ENCODE assay signal across 7 mouse cellular contexts in genomic region chr4:141545743-141546333, GRCm38 (mm10). TPM values are rescaled to one million over a fixed set of nuclear protein-coding genes. Genes with fewer than 3 reads are reported as not detected.
DNase-seq lines count a peak whose midpoint lies in the region; ATAC-seq and TF ChIP-seq lines count a peak whose summit lies in the region.

No protein-coding gene starts in this region.

- TF ChIP-seq POLR2A in kidney, adult 2 months (IDR thresholded peaks at IDR 0.05; ENCODE audit: low read depth, low read length), result peak; percentile 90
- TF ChIP-seq POLR2A in spleen, adult 2 months (IDR thresholded peaks at IDR 0.05; ENCODE audit: low read depth, low read length), result peak; percentile 88

- no peaks in the 10 kb centered on the region for H3K9me3 ChIP-seq in embryonic facial prominence, embryonic 11.5 days (replicated peaks; ENCODE audit: control insufficient read depth, low read length)
- H3K9me3 ChIP-seq in limb, embryonic 12.5 days, result no peaks in the 10 kb centered on the region
- no peaks in the 10 kb centered on the region for H3K9me3 ChIP-seq in midbrain, embryonic 15.5 days

- H3K4me2 ChIP-seq in embryonic facial prominence, embryonic 11.5 days (ENCODE audit: low read depth, low read length), result peak overlapping the region; percentile 83
- peak overlapping the region; percentile 98 for H3K4me2 ChIP-seq in limb, embryonic 12.5 days
- peak overlapping the region; percentile 99 for H3K4me2 ChIP-seq in midbrain, embryonic 15.5 days

- DNase-seq in adrenal gland, postnatal 14 days, result peak; percentile 100
- peak; percentile 99 for DNase-seq in embryonic facial prominence, embryonic 11.5 days (ENCODE audit: low spot score)
- peak; percentile 99 for DNase-seq in heart, adult 18-20 months
- DNase-seq in kidney, adult 2 months, result peak; percentile 100
- DNase-seq in spleen, adult 2 months (ENCODE audit: low read depth in 1 of 2, low spot score in 2 of 2), result peak; percentile 98 to 99

- no peaks in the 10 kb centered on the region for H3K36me3 ChIP-seq in embryonic facial prominence, embryonic 11.5 days (replicated peaks; ENCODE audit: control insufficient read depth, insufficient read depth, low read depth, low read length)
- no peaks in the 10 kb centered on the region for H3K36me3 ChIP-seq in kidney, adult 2 months (ENCODE audit: control insufficient read depth, insufficient read depth, low read length)
- H3K36me3 ChIP-seq in limb, embryonic 12.5 days, result no peaks in the 10 kb centered on the region
- no peaks in the 10 kb centered on the region for H3K36me3 ChIP-seq in midbrain, embryonic 15.5 days (replicated peaks)
- H3K36me3 ChIP-seq in spleen, adult 2 months (ENCODE audit: control insufficient read depth, insufficient read depth, low read length), result no peaks in the 10 kb centered on the region

- TF ChIP-seq CTCF in kidney, adult 2 months (conservative IDR thresholded peaks at IDR 0.05; ENCODE audit: insufficient read depth, insufficient read length, low read depth, low read length), result no peak
- no peak for TF ChIP-seq CTCF in spleen, adult 2 months (IDR thresholded peaks at IDR 0.05; ENCODE audit: extremely low read depth, insufficient read depth, insufficient read length, insufficient replicate concordance)

- peak overlapping the region; percentile 75 for H3K4me3 ChIP-seq in embryonic facial prominence, embryonic 11.5 days (ENCODE audit: low read depth, low read length)
- H3K4me3 ChIP-seq in kidney, adult 2 months (ENCODE audit: insufficient read depth, low read depth, low read length), result peak overlapping the region; percentile 97
- peak overlapping the region; percentile 71 for H3K4me3 ChIP-seq in limb, embryonic 12.5 days (replicated peaks)
- H3K4me3 ChIP-seq in midbrain, embryonic 15.5 days, result peak overlapping the region; percentile 70
- peak overlapping the region; percentile 96 for H3K4me3 ChIP-seq in spleen, adult 2 months (ENCODE audit: extremely low read depth, insufficient read depth, insufficient read length)

- H3K9ac ChIP-seq in embryonic facial prominence, embryonic 11.5 days (replicated peaks; ENCODE audit: low read length), result peak overlapping the region; percentile 98
- peak overlapping the region; percentile 95 for H3K9ac ChIP-seq in limb, embryonic 12.5 days (replicated peaks)
- peak overlapping the region; percentile 92 for H3K9ac ChIP-seq in midbrain, embryonic 15.5 days

- H3K27me3 ChIP-seq in embryonic facial prominence, embryonic 11.5 days (ENCODE audit: control insufficient read depth, insufficient read depth, low read length), result no peaks in the 10 kb centered on the region
- no peaks in the 10 kb centered on the region for H3K27me3 ChIP-seq in kidney, adult 2 months (replicated peaks; ENCODE audit: control insufficient read depth, insufficient read depth, low read length)
- H3K27me3 ChIP-seq in limb, embryonic 12.5 days, result no peaks in the 10 kb centered on the region
- no peaks in the 10 kb centered on the region for H3K27me3 ChIP-seq in midbrain, embryonic 15.5 days (replicated peaks)
- H3K27me3 ChIP-seq in spleen, adult 2 months (ENCODE audit: control insufficient read depth, insufficient read depth, low read length), result no peaks in the 10 kb centered on the region

- H3K27ac ChIP-seq in embryonic facial prominence, embryonic 11.5 days (replicated peaks; ENCODE audit: low read depth, low read length), result peak overlapping the region; percentile 99
- peak overlapping the region; percentile 100 for H3K27ac ChIP-seq in kidney, adult 2 months (ENCODE audit: insufficient read depth, low read depth, low read length)
- peak overlapping the region; percentile 100 for H3K27ac ChIP-seq in limb, embryonic 12.5 days
- H3K27ac ChIP-seq in midbrain, embryonic 15.5 days, result peak overlapping the region; percentile 100
- peak overlapping the region; percentile 100 for H3K27ac ChIP-seq in spleen, adult 2 months (ENCODE audit: insufficient read depth, low read length)

- 0% methylated on average over 42 of the region's 56 CpGs for WGBS in embryonic facial prominence, embryonic 11.5 days
- WGBS in kidney, adult 2 months, result under 1% methylated on average over 54 of the region's 56 CpGs
- under 1% methylated on average over 49 of the region's 56 CpGs for WGBS in limb, embryonic 12.5 days
- WGBS in midbrain, embryonic 15.5 days, result under 1% methylated on average over 42 of the region's 56 CpGs
- under 1% methylated on average over 56 of the region's 56 CpGs for WGBS in spleen, adult 2 months

- ATAC-seq in embryonic facial prominence, embryonic 11.5 days (replicated peaks; ENCODE audit: insufficient number of reproducible peaks, low FRiP score, low TSS enrichment, low read depth), result peak; percentile 57
- peak; percentile 64 for ATAC-seq in limb, embryonic 12.5 days (ENCODE audit: insufficient number of reproducible peaks, insufficient read depth, low FRiP score, low TSS enrichment, low read depth)
- peak; percentile 78 for ATAC-seq in midbrain, embryonic 15.5 days (replicated peaks)

- no peaks in the 10 kb centered on the region for H3K4me1 ChIP-seq in embryonic facial prominence, embryonic 11.5 days (ENCODE audit: control insufficient read depth, insufficient read depth, low read length)
- H3K4me1 ChIP-seq in kidney, adult 2 months (ENCODE audit: control insufficient read depth, insufficient read depth, low read length), result no peaks in the 10 kb centered on the region
- H3K4me1 ChIP-seq in limb, embryonic 12.5 days (replicated peaks), result peaks cover 17% of the 10 kb centered on the region
- H3K4me1 ChIP-seq in midbrain, embryonic 15.5 days, result peaks cover 35% of the 10 kb centered on the region
- H3K4me1 ChIP-seq in spleen, adult 2 months (ENCODE audit: control insufficient read depth, insufficient read depth, insufficient read length), result no peaks in the 10 kb centered on the region

RNA-seq across cellular contexts. Expression of gene Spen, which starts 7.4 kb away (rescaled TPM):
- total RNA-seq in adrenal gland, postnatal 14 days (2021), result 50.2 and 60.0 TPM in 2 replicates
- 11.0 and 13.7 TPM in 2 replicates for polyA plus RNA-seq in embryonic facial prominence, embryonic 11.5 days (2014; fragmentation: Nextera tagmentation; extraction: Ambion mirVana)
- total RNA-seq in heart, adult 18-20 months (2021), result 10 to 100 TPM; 27.0 to 28.6 TPM
- 15.9 and 19.6 TPM in 2 replicates for polyA plus RNA-seq in kidney, adult 2 months (2012; rRNA removed)
- polyA plus RNA-seq in limb, embryonic 12.5 days (2016; fragmentation: Nextera tagmentation; extraction: Ambion mirVana), result 14.1 and 16.6 TPM in 2 replicates
- polyA plus RNA-seq in midbrain, embryonic 15.5 days (2015; fragmentation: Nextera tagmentation; extraction: Ambion mirVana), result 19.4 and 20.0 TPM in 2 replicates
- 28.2 and 34.1 TPM in 2 replicates for polyA plus RNA-seq in spleen, adult 2 months (2012; rRNA removed)

Comparison
In these comparisons a context has a peak if more than half of its experiments do, and no peak if none do; other contexts are left out.
1. Peak in every context shown above with its lines: DNase-seq, ATAC-seq, H3K4me3 ChIP-seq and H3K27ac ChIP-seq.